Mouse (Mus musculus) cerebellum, adult 2 months (tissue): Measurements from ENCODE around the gene Plxna2.

Experiments used
- CTCF ChIP-seq: fragments of 200-500 bp; IDR thresholded peaks from 2 replicates; pipeline ENCODE4 v1.5.1; 2011; ENCODE audit warnings: low read depth, mild to moderate bottlenecking, control low read depth, low read length, moderate library complexity, borderline replicate concordance; ENCODE audit not compliant: insufficient read depth
- POLR2A ChIP-seq: fragments of 200-500 bp; IDR thresholded peaks from 2 replicates; pipeline ENCODE4 v1.6.1; 2011; ENCODE audit warnings: low read length, control low read depth, borderline replicate concordance; ENCODE audit not compliant: insufficient read depth

DNA sequence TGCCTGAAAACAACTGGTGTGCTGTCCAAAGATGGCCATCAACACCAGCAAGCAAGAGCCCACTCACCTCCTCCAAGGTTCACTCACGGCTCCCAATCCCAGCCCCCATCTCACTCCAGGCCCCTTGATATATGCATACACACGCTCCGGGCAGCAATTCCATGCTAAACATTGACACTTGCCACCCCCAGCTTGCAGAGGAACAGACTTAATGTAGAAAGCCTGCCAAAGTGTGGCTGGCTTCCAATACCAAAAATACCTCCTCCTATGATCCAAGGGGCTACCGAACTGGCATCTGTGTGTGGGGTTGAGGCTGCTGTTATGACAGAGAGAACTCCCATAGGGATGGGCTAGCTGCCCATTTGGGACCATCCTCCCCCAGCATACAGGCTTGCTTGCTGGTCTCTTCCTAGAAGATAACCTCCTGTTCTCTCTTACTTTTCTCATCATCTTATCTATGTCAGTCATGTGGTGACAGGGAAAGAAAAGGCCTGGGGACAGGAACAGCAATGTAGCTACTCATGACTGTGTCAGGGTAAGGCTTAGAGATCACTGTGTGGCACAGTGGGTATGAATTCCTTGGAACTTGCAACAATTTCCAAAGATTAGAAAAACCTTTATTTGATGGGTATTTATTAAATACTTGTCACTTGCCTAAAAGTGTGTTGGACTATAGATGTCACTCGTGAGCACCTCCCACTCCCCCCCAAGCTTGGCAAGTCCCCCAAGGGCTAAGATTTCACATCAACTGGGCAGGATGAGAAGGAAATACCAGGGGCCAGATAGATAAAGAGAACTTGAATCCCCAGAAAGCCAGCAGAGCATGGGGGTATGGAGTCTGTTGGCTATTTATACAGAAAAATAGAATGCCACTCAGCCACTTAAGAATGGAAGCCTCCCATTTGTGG lies 3.8 kb upstream of the Plxna2 start:
- TF ChIP-seq CTCF: no peak
- no peak for TF ChIP-seq POLR2A
